Mouse (Mus musculus) midbrain, embryonic 15.5 days (tissue): Measurements from ENCODE around the gene Zfp593. TPM values are rescaled to one million over a fixed set of nuclear protein-coding genes. Genes with fewer than 3 reads are reported as not detected.

ENCODE experiments used
- ATAC-seq: fragments of 200-750 bp; cut with Nextera tagmentation; replicated peaks from 2 replicates; pipeline ENCODE4 v1.8.0; 2017; ENCODE audit warnings: moderate TSS enrichment
- H3K27ac ChIP-seq: fragments of 300-500 bp; sonication (generic); 2 replicates; pipeline ENCODE4 v1.5.1; 2015; ENCODE audit warnings: mild to moderate bottlenecking, inconsistent platforms
- H3K27me3 ChIP-seq: fragments of 300-500 bp; sonication (generic); replicated peaks from 2 replicates; pipeline ENCODE4 v1.6.1; 2015; ENCODE audit warnings: inconsistent platforms
- H3K36me3 ChIP-seq: fragments of 300-500 bp; sonication (generic); replicated peaks from 2 replicates; pipeline ENCODE4 v1.6.1; 2015; ENCODE audit warnings: inconsistent platforms
- H3K4me1 ChIP-seq: fragments of 300-500 bp; sonication (generic); 2 replicates; pipeline ENCODE4 v1.6.1; 2015; ENCODE audit warnings: inconsistent platforms
- H3K4me2 ChIP-seq: fragments of 300-500 bp; sonication (generic); 2 replicates; pipeline ENCODE4 v1.6.1; 2015; ENCODE audit warnings: inconsistent platforms, mild to moderate bottlenecking, moderate library complexity
- H3K4me3 ChIP-seq: fragments of 300-500 bp; sonication (generic); 2 replicates; pipeline ENCODE4 v1.5.1; 2015; ENCODE audit warnings: mild to moderate bottlenecking, inconsistent platforms
- H3K9ac ChIP-seq: fragments of 300-500 bp; sonication (generic); 2 replicates; pipeline ENCODE4 v1.6.1; 2015; ENCODE audit warnings: mild to moderate bottlenecking, inconsistent platforms
- H3K9me3 ChIP-seq: fragments of 300-500 bp; sonication (generic); 2 replicates; pipeline ENCODE4 v1.6.1; 2016; ENCODE audit warnings: inconsistent platforms
- WGBS: fragments of 180-500 bp; shearing (Covaris S2); methylation state at CpG from one replicate; pipeline ENCODE4 v1.1.7; 2015; ENCODE audit warnings: mixed read lengths; 5-methylcytosine and 5-hydroxymethylcytosine counted together
- polyA plus RNA-seq: library from polyadenylated mRNA; unstranded; fragments of >200 nt; fragmentation: Nextera tagmentation; extraction: Ambion mirVana; gene quantifications from 2 replicates; pipeline ENCODE4 v1.2.1, GENCODE M21; 2015

Gene Zfp593
- polyA plus RNA-seq, 1 experiment from 2014 or later, result 13.0 TPM

DNA sequence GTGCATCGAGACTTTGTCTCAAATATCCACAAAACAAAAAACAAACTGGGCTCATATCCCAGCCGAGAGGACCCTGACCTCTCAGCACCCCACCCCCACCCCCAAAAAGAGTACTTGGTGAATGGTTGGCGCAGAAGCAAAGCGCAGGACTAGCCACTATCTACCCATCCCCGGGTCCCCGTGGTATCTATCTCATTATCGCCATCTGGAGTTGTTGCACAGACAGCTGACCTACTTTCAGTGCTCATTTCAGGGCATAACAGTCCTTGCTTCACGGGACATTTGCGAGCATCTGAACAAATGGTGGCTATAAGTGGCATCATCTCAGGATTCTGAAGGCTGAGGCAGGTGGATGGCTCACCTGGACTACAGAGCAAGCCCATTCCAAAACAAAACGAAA is 6.7 kb downstream of the Zfp593 start:
- no peak for ATAC-seq
- no peak overlapping the region for H3K27ac ChIP-seq
- no peaks in the 10 kb centered on the region for H3K9me3 ChIP-seq
- 15% methylated on average over 10 of the region's 10 CpGs for WGBS
- no peaks in the 10 kb centered on the region for H3K36me3 ChIP-seq
- H3K4me3 ChIP-seq, result no peak overlapping the region
- peak overlapping the region; percentile 34; the same call in 1 of the 2 replicates for H3K4me2 ChIP-seq
- peaks cover 16% of the 10 kb centered on the region for H3K27me3 ChIP-seq
- H3K9ac ChIP-seq, result no peak overlapping the region
- peaks cover 10% of the 10 kb centered on the region for H3K4me1 ChIP-seq

- no peak within 1 kb of the TSS for H3K9ac ChIP-seq
- no peak within 1 kb of the TSS for H3K4me3 ChIP-seq
- H3K4me2 ChIP-seq, result peak within 1 kb of the TSS; percentile 34; the same call in 1 of the 2 replicates
- no peaks in the 10 kb centered on the region for H3K9me3 ChIP-seq
- ATAC-seq, result no peak
- H3K27me3 ChIP-seq, result peaks cover 16% of the 10 kb centered on the region
- H3K36me3 ChIP-seq, result no peaks in the 10 kb centered on the region
- H3K27ac ChIP-seq, result no peak within 1 kb of the TSS
- H3K4me1 ChIP-seq, result peaks cover 10% of the 10 kb centered on the region
- WGBS, result 3% methylated on average over 18 of the region's 18 CpGs
Observed at GRCm38 (mm10) chr4:134238279-134238651, 7.1 kb downstream of the Zfp593 start, which contains the start of gene Cnksr1. TSS of gene Cnksr1 (minus strand) at chr4:134238399.

DNA sequence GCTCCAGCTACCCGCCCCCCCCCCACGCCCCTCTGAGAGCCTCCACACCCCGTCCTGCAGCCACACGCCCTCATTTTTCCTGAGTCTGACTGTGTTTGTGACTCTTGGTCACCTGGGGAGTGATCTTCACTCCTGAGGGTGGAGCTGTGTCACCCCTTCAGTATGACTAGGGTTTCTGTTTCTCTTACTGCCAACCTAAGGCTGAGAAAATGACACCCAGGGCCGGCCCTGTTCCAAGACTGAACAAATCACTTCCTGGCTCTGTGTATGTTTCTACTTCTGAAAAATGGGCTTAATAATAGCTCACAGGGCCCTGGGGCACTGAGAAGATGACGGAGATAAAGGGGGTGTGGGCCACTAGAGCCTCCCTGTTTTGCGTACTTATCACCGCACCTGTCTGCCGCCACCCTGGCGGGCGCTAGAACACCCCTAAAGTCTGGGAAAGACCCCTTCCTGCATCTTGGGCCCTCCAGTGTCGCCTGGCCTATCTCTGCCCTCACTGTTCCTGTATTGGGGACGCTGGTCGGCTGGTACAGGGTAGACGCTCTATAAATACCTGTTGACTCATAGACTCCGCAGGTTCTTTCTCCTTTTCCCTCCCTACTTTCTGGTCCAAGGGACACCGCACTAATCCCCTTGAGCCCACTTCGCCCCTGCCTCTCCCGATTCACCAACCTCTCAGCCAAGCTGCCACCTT is 7.7 kb downstream of the Zfp593 start:
- no peak for ATAC-seq
- 32% methylated on average over 19 of the region's 19 CpGs for WGBS
- no peaks in the 10 kb centered on the region for H3K36me3 ChIP-seq
- no peaks in the 10 kb centered on the region for H3K9me3 ChIP-seq
- H3K27ac ChIP-seq, result no peak overlapping the region
- H3K4me3 ChIP-seq, result no peak overlapping the region
- peaks cover 10% of the 10 kb centered on the region for H3K4me1 ChIP-seq
- peak overlapping the region; percentile 34; the same call in 1 of the 2 replicates for H3K4me2 ChIP-seq
- peaks cover 16% of the 10 kb centered on the region for H3K27me3 ChIP-seq
- H3K9ac ChIP-seq, result no peak overlapping the region

GRCm38 (mm10) chr4:134234876-134235275 is 10.5 kb downstream of the Zfp593 start:
- 85% methylated on average over 5 of the region's 5 CpGs for WGBS
- ATAC-seq, result no peak
- no peak overlapping the region for H3K4me3 ChIP-seq

GRCm38 (mm10) chr4:134230431-134230830 is 15.0 kb downstream of the Zfp593 start:
- no peak overlapping the region for H3K9ac ChIP-seq
- no peaks in the 10 kb centered on the region for H3K27me3 ChIP-seq
- H3K4me2 ChIP-seq, result no peak overlapping the region
- H3K36me3 ChIP-seq, result no peaks in the 10 kb centered on the region
- WGBS, result 39% methylated on average over 8 of the region's 8 CpGs
- H3K9me3 ChIP-seq, result no peaks in the 10 kb centered on the region
- H3K27ac ChIP-seq, result no peak overlapping the region
- no peaks in the 10 kb centered on the region for H3K4me1 ChIP-seq
- no peak overlapping the region for H3K4me3 ChIP-seq
- no peak for ATAC-seq

More at GRCm38 (mm10) chr4:134234876-134235275, 10.5 kb downstream of the Zfp593 start:
- no peak overlapping the region for H3K27ac ChIP-seq
- peaks cover 10% of the 10 kb centered on the region for H3K4me1 ChIP-seq
- no peaks in the 10 kb centered on the region for H3K36me3 ChIP-seq
- no peak overlapping the region for H3K9ac ChIP-seq
- peaks cover 16% of the 10 kb centered on the region for H3K27me3 ChIP-seq
- H3K9me3 ChIP-seq, result no peaks in the 10 kb centered on the region
- H3K4me2 ChIP-seq, result no peak overlapping the region

- no peak within 1 kb of the TSS for H3K4me3 ChIP-seq
- 70% methylated on average over 8 of the region's 8 CpGs for WGBS
- H3K4me2 ChIP-seq, result no peak within 1 kb of the TSS
- H3K27ac ChIP-seq, result no peak within 1 kb of the TSS
- H3K4me1 ChIP-seq, result no peaks in the 10 kb centered on the region
- H3K9me3 ChIP-seq, result no peaks in the 10 kb centered on the region
- no peak for ATAC-seq
- H3K9ac ChIP-seq, result no peak within 1 kb of the TSS
- no peaks in the 10 kb centered on the region for H3K36me3 ChIP-seq
- H3K27me3 ChIP-seq, result no peaks in the 10 kb centered on the region
Observed at GRCm38 (mm10) chr4:134227194-134227593, 18.2 kb downstream of the Zfp593 start, which contains the start of gene Catsper4. TSS of gene Catsper4 (minus strand) at chr4:134227383.

GRCm38 (mm10) chr4:134222793-134223600 is 22.4 kb downstream of the Zfp593 start:
- H3K36me3 ChIP-seq, result no peaks in the 10 kb centered on the region
- H3K9me3 ChIP-seq, result no peaks in the 10 kb centered on the region
- ATAC-seq, result no peak
- WGBS, result 68% methylated on average over 11 of the region's 11 CpGs
- H3K4me3 ChIP-seq, result no peak overlapping the region
- no peaks in the 10 kb centered on the region for H3K27me3 ChIP-seq
- no peak overlapping the region for H3K4me2 ChIP-seq
- H3K4me1 ChIP-seq, result no peaks in the 10 kb centered on the region
- no peak overlapping the region for H3K27ac ChIP-seq
- H3K9ac ChIP-seq, result no peak overlapping the region

- H3K9me3 ChIP-seq, result no peaks in the 10 kb centered on the region
- H3K27me3 ChIP-seq, result no peaks in the 10 kb centered on the region
- no peaks in the 10 kb centered on the region for H3K36me3 ChIP-seq
- no peak overlapping the region for H3K9ac ChIP-seq
- H3K4me3 ChIP-seq, result no peak overlapping the region
- H3K27ac ChIP-seq, result no peak overlapping the region
- no peak overlapping the region for H3K4me2 ChIP-seq
- WGBS, result 70% methylated on average over 6 of the region's 6 CpGs
- no peaks in the 10 kb centered on the region for H3K4me1 ChIP-seq
- ATAC-seq, result no peak
Observed at GRCm38 (mm10) chr4:134206488-134207053, 38.8 kb downstream of the Zfp593 start.

DNA sequence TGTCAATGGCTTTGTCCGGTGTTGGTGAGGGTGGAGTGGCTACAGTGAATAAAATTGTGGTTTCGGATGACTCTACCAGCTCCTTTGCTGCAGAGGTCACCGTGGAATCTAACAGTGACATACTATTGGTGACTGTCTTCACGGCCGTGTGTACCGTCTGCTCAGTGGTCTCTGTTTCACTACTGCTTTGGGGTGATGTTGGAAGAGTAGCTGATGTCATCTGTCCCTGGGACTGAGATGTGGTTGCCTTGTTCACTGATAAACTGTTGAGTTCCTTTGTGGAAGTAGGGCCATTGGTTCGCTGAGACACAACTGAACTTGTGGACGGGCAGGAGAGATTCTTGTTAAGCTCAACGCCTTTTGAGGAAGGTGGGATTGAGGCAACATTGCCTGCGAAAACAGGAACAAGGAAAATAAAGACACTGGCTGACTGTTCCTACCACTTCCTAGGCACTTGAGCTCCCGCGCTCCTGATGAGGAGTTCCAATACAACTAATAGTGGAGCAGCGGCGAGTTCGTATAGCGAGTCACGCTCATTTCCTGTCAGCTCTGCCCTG is 42.0 kb downstream of the Zfp593 start:
- no peak for ATAC-seq
- no peak overlapping the region for H3K9ac ChIP-seq
- 91% methylated on average over 17 of the region's 17 CpGs for WGBS
- no peaks in the 10 kb centered on the region for H3K36me3 ChIP-seq
- no peaks in the 10 kb centered on the region for H3K9me3 ChIP-seq
- H3K4me1 ChIP-seq, result no peaks in the 10 kb centered on the region
- no peaks in the 10 kb centered on the region for H3K27me3 ChIP-seq
- H3K4me2 ChIP-seq, result no peak overlapping the region
- no peak overlapping the region for H3K27ac ChIP-seq
- H3K4me3 ChIP-seq, result no peak overlapping the region

GRCm38 (mm10) chr4:134202904-134203303 is 42.5 kb downstream of the Zfp593 start, which contains the start of gene Gm7534:
TSS of gene Gm7534 (minus strand) at chr4:134203004.
- no peaks in the 10 kb centered on the region for H3K27me3 ChIP-seq
- no peak within 1 kb of the TSS for H3K9ac ChIP-seq
- no peak within 1 kb of the TSS for H3K4me2 ChIP-seq
- WGBS, result 88% methylated on average over 4 of the region's 4 CpGs
- no peak within 1 kb of the TSS for H3K4me3 ChIP-seq
- H3K36me3 ChIP-seq, result no peaks in the 10 kb centered on the region
- H3K27ac ChIP-seq, result no peak within 1 kb of the TSS
- H3K9me3 ChIP-seq, result no peaks in the 10 kb centered on the region
- no peak for ATAC-seq
- no peaks in the 10 kb centered on the region for H3K4me1 ChIP-seq

GRCm38 (mm10) chr4:134199371-134199770 is 46.0 kb downstream of the Zfp593 start:
- H3K9ac ChIP-seq, result no peak overlapping the region
- no peaks in the 10 kb centered on the region for H3K9me3 ChIP-seq
- no peak overlapping the region for H3K4me2 ChIP-seq
- no peaks in the 10 kb centered on the region for H3K36me3 ChIP-seq
- no peak for ATAC-seq
- H3K4me3 ChIP-seq, result no peak overlapping the region
- WGBS, result 81% methylated on average over 2 of the region's 2 CpGs
- H3K4me1 ChIP-seq, result no peaks in the 10 kb centered on the region
- no peaks in the 10 kb centered on the region for H3K27me3 ChIP-seq
- H3K27ac ChIP-seq, result no peak overlapping the region
